Mouse (Mus musculus) liver, embryonic 16.5 days (tissue): ENCODE results near the gene Srsf4. TPM values are rescaled to one million over a fixed set of nuclear protein-coding genes. Genes with fewer than 3 reads are reported as not detected.
A peak's percentile ranks its signal among the peaks of the same experiment; 100 is the strongest.

Experiments
- ATAC-seq: fragments of 200-750 bp; cut with Nextera tagmentation; 2 replicates; pipeline ENCODE4 v1.8.0; 2017; ENCODE audit warnings: low read depth, mild to moderate bottlenecking, moderate number of reproducible peaks, moderate library complexity
- H3K27ac ChIP-seq: fragments of 300-500 bp; sonication (generic); 2 replicates; pipeline ENCODE4 v1.5.1; 2014; ENCODE audit warnings: mild to moderate bottlenecking, low read length
- H3K27me3 ChIP-seq: fragments of 300-500 bp; sonication (generic); 2 replicates; pipeline ENCODE4 v1.6.1; 2014; ENCODE audit warnings: low read depth, low read length, mixed read lengths; ENCODE audit not compliant: control insufficient read depth, insufficient read depth
- H3K36me3 ChIP-seq: fragments of 300-500 bp; sonication (generic); 2 replicates; pipeline ENCODE4 v1.6.1; 2014; ENCODE audit warnings: mild to moderate bottlenecking; ENCODE audit not compliant: control insufficient read depth, insufficient read depth
- H3K4me1 ChIP-seq: fragments of 300-500 bp; sonication (generic); 2 replicates; pipeline ENCODE4 v1.6.1; 2014; ENCODE audit warnings: low read depth, low read length, mixed read lengths; ENCODE audit not compliant: control insufficient read depth
- H3K4me2 ChIP-seq: fragments of 300-500 bp; sonication (generic); 2 replicates; pipeline ENCODE4 v1.6.1; 2014; ENCODE audit warnings: low read depth, low read length, mixed read lengths
- H3K4me3 ChIP-seq: fragments of 300-500 bp; sonication (generic); 2 replicates; pipeline ENCODE4 v1.5.1; 2014; ENCODE audit warnings: low read depth, mild to moderate bottlenecking, low read length
- H3K9ac ChIP-seq: fragments of 300-500 bp; sonication (generic); 2 replicates; pipeline ENCODE4 v1.6.1; 2014; ENCODE audit warnings: low read depth, low read length
- H3K9me3 ChIP-seq: fragments of 300-500 bp; sonication (generic); replicated peaks from 2 replicates; pipeline ENCODE4 v1.6.1; 2016; ENCODE audit warnings: low read length; ENCODE audit not compliant: control insufficient read depth
- WGBS: fragments of 180-500 bp; shearing (Covaris S2); extraction: QIAGEN DNeasy Blood & Tissue Kit; methylation state at CpG from one replicate; pipeline ENCODE4 v1.1.7; 2014; ENCODE audit not compliant: insufficient replicate concordance; 5-methylcytosine and 5-hydroxymethylcytosine counted together
- polyA plus RNA-seq: library from polyadenylated mRNA; unstranded; fragments of >200 nt; fragmentation: Nextera tagmentation; extraction: Ambion mirVana; gene quantifications from 2 replicates; pipeline ENCODE4 v1.2.1, GENCODE M21; 2015

Srsf4 gene
- polyA plus RNA-seq, 1 experiment from 2014 or later, result 51.2 TPM

DNA sequence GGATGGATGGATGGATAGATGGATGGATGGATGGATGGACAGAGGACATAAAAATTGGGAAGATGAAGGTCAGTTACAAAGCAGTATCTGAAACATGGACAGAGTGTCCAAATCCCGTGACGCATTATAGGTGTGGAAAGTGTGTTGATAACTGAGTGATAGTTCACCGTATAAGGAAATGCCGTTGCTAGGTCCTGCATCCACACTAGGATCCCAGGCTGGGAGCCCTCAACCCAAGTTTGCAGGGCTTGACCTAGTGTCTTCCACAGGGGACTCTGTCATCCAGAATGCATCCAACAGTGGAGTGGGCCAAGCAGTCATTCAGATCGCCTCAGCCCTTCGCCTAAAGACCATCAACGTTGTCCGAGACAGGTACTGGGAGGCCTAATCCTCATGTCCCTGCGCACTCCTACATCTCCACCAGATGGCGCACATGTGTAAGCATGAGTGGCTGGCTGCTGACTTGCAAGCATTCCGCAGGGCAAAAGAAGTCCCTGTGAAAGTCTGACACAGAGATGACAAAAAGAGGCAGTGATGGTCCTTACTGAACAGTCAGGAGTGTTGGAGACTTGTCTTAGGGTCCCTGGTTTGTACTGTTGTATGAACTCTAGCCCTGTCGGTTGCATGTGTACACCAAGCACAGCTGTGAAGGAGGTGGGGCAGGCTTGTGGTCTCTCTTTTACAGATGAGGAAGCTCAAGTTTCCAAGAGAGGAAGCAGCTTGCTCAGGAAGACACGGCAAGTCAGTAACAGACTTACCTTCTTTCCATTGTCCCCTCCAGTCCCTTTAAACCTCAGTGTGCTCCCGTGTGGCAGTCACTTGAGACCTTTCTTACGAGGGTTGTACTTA, 12.7 kb upstream of the Srsf4 start:
- H3K36me3 ChIP-seq, result peaks cover 6% of the 10 kb centered on the region
- H3K9ac ChIP-seq, result no peak overlapping the region
- H3K4me1 ChIP-seq, result no peaks in the 10 kb centered on the region
- H3K27ac ChIP-seq, result peak overlapping the region; percentile 58
- WGBS, result 33% methylated on average over 15 of the region's 15 CpGs
- no peaks in the 10 kb centered on the region for H3K27me3 ChIP-seq
- H3K9me3 ChIP-seq, result no peaks in the 10 kb centered on the region
- no peak overlapping the region for H3K4me2 ChIP-seq
- 0 out of 2 replicates have a peak, but pooled peaks have one; percentile 19 for ATAC-seq
- no peak overlapping the region for H3K4me3 ChIP-seq

DNA sequence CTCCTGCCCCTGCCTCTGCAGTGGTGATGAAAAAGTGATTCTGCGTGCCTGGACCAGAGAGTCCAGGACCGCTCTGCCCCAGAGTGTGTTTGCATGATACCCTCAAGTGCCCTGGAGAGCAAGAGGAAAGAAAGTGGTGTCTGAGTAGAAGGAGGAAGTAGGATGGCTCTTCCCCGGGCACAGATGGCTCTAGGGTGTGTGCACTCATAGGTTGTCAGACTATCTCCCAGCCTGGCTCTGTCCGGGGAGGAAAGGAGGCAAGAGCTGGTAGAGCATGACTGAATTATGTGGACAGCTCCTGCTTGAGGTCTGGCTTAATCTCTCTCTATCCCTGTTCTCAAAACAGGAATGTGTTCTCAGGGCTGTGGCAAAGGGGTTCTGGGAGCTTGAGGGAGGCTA, 12.1 kb upstream of the Srsf4 start:
- WGBS, result 38% methylated on average over 4 of the region's 4 CpGs
- ATAC-seq, result 0 out of 2 replicates have a peak, but pooled peaks have one; percentile 35
- no peak overlapping the region for H3K9ac ChIP-seq

DNA sequence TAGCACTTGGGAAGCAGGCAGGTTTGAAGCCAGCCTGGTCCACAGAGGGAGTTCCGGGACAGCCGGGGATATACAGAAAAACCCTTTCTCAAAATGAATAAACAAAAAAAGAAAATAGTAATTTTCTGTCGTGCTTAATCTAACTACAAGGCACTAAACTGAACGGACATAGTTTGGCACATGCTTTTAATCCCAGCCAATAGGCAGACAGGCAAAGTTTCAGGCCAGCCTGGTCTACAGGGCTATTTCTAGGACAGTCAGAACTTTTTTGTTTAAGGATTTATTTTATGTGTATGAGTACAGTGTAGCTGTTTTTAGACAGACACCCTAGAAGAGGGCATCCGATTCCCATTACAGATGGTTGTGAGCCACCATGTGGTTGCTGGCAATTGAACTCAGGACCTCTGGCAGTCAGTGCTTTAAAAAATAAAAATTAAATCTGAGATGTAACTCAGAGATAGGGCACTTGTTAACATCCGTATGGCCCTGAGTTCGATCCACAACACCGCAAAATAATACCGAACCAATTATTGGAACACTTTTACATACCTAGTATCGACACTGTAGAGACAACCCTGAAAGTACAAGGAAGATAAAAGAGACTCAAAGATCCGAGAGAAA, 635 bp upstream of the Srsf4 start:
- Histone ChIP-seq H3K4me1 (peaks cover 38% of the 10 kb centered on the region), H3K36me3 (no peaks in the 10 kb centered on the region), H3K4me3 (peak overlapping the region; percentile 100), H3K27ac (peak overlapping the region; percentile 84), H3K27me3 (no peaks in the 10 kb centered on the region), H3K4me2 (peak overlapping the region; percentile 85), H3K9me3 (no peaks in the 10 kb centered on the region), H3K9ac (peak overlapping the region; percentile 72)
- no peak; the same call in 1 of the 2 replicates for ATAC-seq
- 6% methylated on average over 11 of the region's 11 CpGs for WGBS

More for the DNA sequence above, 12.1 kb upstream of the Srsf4 start:
- peaks cover 6% of the 10 kb centered on the region for H3K36me3 ChIP-seq
- no peaks in the 10 kb centered on the region for H3K27me3 ChIP-seq
- no peak overlapping the region for H3K4me3 ChIP-seq
- no peak overlapping the region for H3K4me2 ChIP-seq
- peak overlapping the region; percentile 58 for H3K27ac ChIP-seq
- no peaks in the 10 kb centered on the region for H3K9me3 ChIP-seq
- H3K4me1 ChIP-seq, result no peaks in the 10 kb centered on the region

DNA sequence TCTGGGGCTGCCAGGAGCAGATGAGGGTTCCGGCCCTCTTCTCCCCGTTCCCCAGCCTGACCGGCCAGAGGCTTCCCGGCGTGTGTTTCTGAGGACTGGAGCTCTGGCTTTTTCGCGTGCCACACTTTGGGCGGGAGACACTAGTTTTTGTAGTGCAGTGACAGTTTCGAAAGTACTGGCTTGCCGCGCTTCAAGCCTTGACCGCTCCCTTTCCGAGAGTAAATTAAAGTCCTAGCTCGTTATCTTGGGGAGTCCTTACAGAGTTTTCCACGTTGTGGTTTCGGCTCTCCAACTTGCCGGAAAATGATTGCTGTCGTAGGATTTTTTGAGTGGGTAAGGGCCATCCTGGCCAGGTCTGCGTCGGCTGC, 736 bp downstream of the Srsf4 start:
- no peaks in the 10 kb centered on the region for H3K9me3 ChIP-seq
- under 1% methylated on average over 20 of the region's 20 CpGs for WGBS
- H3K27me3 ChIP-seq, result no peaks in the 10 kb centered on the region
- H3K4me1 ChIP-seq, result peaks cover 29% of the 10 kb centered on the region
- H3K4me2 ChIP-seq, result peak overlapping the region; percentile 80
- H3K36me3 ChIP-seq, result no peaks in the 10 kb centered on the region
- peak overlapping the region; percentile 100 for H3K4me3 ChIP-seq
- H3K27ac ChIP-seq, result peak overlapping the region; percentile 98
- H3K9ac ChIP-seq, result peak overlapping the region; percentile 100
- ATAC-seq, result peak; percentile 14

DNA sequence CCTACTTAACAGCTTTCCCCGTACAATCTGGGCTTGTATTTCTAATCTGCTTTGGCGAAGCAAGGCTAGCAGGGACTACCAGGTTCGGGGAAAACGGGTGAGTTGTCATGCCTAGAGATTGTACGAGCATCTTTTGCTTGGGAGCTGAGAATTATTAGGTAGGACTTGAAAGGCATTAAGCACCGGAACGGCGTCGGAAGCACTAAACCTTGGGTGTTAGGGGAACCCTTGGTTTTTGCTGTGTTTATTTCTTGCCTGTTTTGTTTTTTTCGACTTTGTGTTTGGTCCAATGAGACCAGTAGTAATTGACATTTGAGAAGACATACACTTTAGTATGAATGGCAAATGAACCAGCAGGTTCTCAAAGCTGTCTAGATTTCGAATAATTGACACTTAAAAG, 1.1 kb downstream of the Srsf4 start:
- H3K27ac ChIP-seq, result peak overlapping the region; percentile 98
- no peaks in the 10 kb centered on the region for H3K27me3 ChIP-seq
- H3K4me1 ChIP-seq, result peaks cover 29% of the 10 kb centered on the region
- 2% methylated on average over 11 of the region's 11 CpGs for WGBS
- H3K36me3 ChIP-seq, result no peaks in the 10 kb centered on the region
- peak overlapping the region; percentile 100 for H3K9ac ChIP-seq
- peak overlapping the region; percentile 80 for H3K4me2 ChIP-seq
- ATAC-seq, result no peak
- peak overlapping the region; percentile 100 for H3K4me3 ChIP-seq
- H3K9me3 ChIP-seq, result no peaks in the 10 kb centered on the region

DNA sequence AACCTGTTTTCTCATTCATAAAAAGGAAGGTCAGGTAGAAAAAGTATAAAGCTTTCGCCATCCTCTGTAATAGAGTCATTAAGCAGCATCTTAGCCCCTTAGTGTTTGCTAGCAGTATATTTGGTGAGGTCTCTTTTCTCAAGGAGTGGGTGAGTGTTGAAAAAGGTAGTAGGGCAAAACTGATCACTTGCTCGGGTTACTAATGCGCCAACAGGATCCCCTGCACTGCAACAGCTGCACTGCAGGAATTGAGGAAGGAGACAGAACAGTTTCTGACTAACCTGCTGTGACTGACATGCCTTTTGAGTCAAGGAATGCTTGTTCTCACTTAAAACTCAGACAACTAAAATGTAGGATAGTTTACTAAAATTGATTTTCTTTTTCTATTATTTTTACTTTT, 1.8 kb downstream of the Srsf4 start:
- no peaks in the 10 kb centered on the region for H3K9me3 ChIP-seq
- H3K4me3 ChIP-seq, result peak overlapping the region; percentile 100
- peaks cover 34% of the 10 kb centered on the region for H3K4me1 ChIP-seq
- no peak overlapping the region for H3K27ac ChIP-seq
- no peak for ATAC-seq
- peak overlapping the region; percentile 100 for H3K9ac ChIP-seq
- WGBS, result 23% methylated on average over 3 of the region's 3 CpGs
- no peaks in the 10 kb centered on the region for H3K27me3 ChIP-seq
- peak overlapping the region; percentile 80 for H3K4me2 ChIP-seq
- H3K36me3 ChIP-seq, result no peaks in the 10 kb centered on the region

DNA sequence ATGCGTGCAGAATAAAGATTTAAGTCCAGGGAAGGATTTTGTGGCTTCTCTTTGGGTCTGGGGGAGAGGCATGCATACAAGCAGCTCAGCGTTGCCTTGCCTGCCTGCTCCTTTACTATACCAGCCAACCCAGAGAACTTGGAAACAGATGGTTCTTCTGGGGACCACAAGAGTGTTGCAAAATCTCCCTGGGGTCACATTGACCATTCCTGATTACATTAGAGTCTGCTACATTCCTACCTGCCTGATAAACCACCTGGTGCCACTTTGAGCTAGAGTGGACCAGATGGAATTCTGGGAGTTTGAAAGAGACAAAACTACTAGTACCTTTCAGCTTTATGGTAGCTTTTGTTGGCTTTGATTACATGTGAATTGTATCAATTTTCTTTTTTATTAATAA, 3.4 kb downstream of the Srsf4 start:
- H3K27ac ChIP-seq, result no peak overlapping the region
- H3K36me3 ChIP-seq, result no peaks in the 10 kb centered on the region
- no peak overlapping the region for H3K9ac ChIP-seq
- peak overlapping the region; percentile 17; the same call in 1 of the 2 replicates for H3K4me2 ChIP-seq
- H3K4me3 ChIP-seq, result no peak overlapping the region
- H3K4me1 ChIP-seq, result peaks cover 36% of the 10 kb centered on the region
- H3K9me3 ChIP-seq, result no peaks in the 10 kb centered on the region
- no peaks in the 10 kb centered on the region for H3K27me3 ChIP-seq
- 62% methylated on average over 2 of the region's 2 CpGs for WGBS
- no peak for ATAC-seq

DNA sequence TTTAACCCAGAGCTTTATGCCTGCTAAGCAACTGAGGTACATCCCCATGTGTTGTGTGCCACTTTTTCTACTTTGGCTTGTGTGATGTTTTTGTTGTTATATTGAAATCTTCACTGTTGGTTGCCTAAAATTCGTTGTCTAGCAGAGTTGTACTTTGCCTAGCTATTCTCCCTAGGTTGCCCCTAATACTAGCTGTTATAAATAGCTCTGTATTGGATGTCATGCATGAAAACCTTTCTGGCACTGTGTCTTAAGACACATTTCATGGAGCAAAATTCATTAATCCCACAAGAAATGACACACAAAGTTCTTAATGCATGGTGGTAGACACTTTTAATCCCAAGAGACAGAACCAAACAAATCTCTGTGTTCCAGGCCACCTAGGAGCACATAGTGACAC, 6.3 kb downstream of the Srsf4 start:
- no peak overlapping the region for H3K9ac ChIP-seq

DNA sequence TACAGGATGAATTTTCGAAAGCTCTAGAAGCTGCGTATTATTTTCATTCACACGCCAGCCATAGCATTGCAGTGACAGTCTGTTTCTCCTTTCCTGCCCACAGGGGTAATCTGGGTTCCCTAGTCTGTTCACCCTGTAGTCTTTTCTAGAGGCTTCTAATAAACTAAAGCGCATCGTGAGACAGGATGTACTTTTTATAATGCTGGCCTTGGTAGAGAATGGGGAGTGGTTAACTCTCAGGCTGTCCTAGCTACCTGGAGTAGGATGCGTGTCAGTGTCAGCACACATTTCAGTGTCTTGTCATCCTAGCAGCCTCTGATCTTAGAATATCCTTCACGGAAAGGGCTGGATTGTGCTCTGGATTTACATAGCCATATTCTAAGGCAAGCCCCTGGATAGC, 7.9 kb downstream of the Srsf4 start:
- Histone ChIP-seq H3K4me1 (peaks cover 18% of the 10 kb centered on the region), H3K9ac (no peak overlapping the region), H3K27me3 (no peaks in the 10 kb centered on the region), H3K36me3 (peaks cover 22% of the 10 kb centered on the region), H3K27ac (no peak overlapping the region), H3K9me3 (no peaks in the 10 kb centered on the region), H3K4me2 (no peak overlapping the region), H3K4me3 (no peak overlapping the region)
- no peak for ATAC-seq
- 77% methylated on average over 7 of the region's 7 CpGs for WGBS

More for the DNA sequence above, 6.3 kb downstream of the Srsf4 start:
- WGBS, result 60% methylated on average over 1 of the region's 1 CpGs
- no peaks in the 10 kb centered on the region for H3K27me3 ChIP-seq
- H3K4me2 ChIP-seq, result no peak overlapping the region
- peaks cover 30% of the 10 kb centered on the region for H3K4me1 ChIP-seq
- no peak for ATAC-seq
- H3K4me3 ChIP-seq, result no peak overlapping the region
- peaks cover 6% of the 10 kb centered on the region; the same call in 1 of the 2 replicates for H3K36me3 ChIP-seq
- no peaks in the 10 kb centered on the region for H3K9me3 ChIP-seq
- no peak overlapping the region for H3K27ac ChIP-seq
